Mouse (Mus musculus) right cerebral cortex, postnatal 10 days (tissue): ENCODE measurements around the gene Gng3.

Source experiments
- DNase-seq, 2 experiments: peaks; one replicate each; pipeline ENCODE4 v3.0.0; 2021; ENCODE audit warnings: low spot score in 2 of 2

The Gng3 gene

DNA sequence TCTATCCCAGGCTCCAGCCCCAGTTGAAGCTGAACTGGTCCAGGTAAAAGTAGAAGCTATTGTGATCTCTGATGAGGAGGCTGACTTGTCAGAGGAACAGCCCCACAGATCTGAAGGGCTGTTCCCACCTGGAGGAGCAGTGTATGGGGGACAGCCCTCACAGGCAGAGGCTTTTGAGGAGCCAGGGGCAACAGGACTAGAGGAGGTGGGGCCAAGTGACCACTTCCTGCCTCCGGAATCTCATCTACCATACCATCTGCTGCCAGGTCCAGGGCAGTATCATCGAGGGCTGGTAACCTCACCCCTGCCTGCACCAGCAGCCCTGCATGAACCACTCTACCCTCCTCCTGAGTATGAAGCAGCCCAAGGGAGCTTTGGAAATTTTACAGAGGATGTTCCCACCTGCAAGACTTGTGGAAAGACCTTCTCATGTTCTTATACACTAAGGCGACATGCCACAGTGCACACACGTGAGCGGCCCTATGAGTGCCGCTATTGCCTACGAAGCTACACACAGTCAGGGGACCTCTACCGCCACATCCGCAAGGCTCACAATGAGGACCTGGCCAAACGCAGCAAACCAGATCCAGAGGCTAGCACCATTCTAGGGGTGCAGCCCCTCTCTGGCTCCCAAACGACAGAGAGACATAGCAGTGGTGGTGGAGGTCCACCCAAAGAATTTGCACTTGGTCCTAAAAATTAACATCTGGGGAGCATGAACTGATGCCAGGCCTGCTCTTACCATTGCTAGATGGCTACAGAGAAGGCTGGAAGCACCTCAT, 34.9 kb downstream of the Gng3 start:
- no peak for DNase-seq

GRCm38 (mm10) chr19:8803204-8803780, 35.7 kb downstream of the Gng3 start:
- DNase-seq: no peak

GRCm38 (mm10) chr19:8802130-8802821, 36.7 kb downstream of the Gng3 start, which contains the start of gene Zbtb3:
Gene Zbtb3 (plus strand): TSS chr19:8802555.
- DNase-seq: peak; percentile 97 to 99

- DNase-seq: no peak
Observed at GRCm38 (mm10) chr19:8798947-8799315, 40.1 kb downstream of the Gng3 start.

GRCm38 (mm10) chr19:8798264-8798946, 40.6 kb downstream of the Gng3 start, which contains the start of gene Polr2g:
Gene Polr2g (minus strand): TSS chr19:8798577.
- peak; percentile 95 to 96 for DNase-seq

DNA sequence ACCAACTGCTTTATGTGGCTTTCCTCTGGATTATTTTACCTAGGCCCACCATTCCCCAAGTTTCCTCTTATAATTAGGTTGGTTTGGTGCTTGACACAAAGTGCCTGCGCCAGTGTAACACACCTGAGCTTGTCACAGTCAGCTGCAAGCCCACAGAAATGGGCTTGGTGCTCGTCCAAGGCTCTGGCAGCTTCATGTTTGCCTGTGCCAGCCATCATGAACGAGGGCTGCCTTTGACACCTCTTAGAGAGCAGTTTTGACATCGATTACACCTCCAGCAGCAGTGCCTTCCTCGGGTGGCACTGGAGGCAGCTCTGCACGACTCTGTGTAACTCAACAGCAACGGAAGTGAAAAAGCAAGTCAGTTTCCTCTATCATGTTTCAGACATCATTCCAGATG, 48.8 kb downstream of the Gng3 start:
- peak in 1 of 2 experiments; percentile 59 for DNase-seq

GRCm38 (mm10) chr19:8789171-8789570, 49.8 kb downstream of the Gng3 start:
- DNase-seq: no peak

- no peak for DNase-seq
Observed at GRCm38 (mm10) chr19:8788521-8788920, 50.5 kb downstream of the Gng3 start.
